Mouse (Mus musculus) cortical plate, adult 2 months (tissue): ENCODE measurements around the gene Rgs13.

Experiments
- CTCF ChIP-seq: fragments of 200-500 bp; IDR thresholded peaks from 2 replicates; pipeline ENCODE4 v1.5.1; 2011; ENCODE audit warnings: mild to moderate bottlenecking, control low read depth, low read length; ENCODE audit not compliant: insufficient read depth; ENCODE audit errors: extremely low read depth
- POLR2A ChIP-seq: fragments of 200-500 bp; IDR thresholded peaks from 2 replicates; pipeline ENCODE4 v1.6.1; 2011; ENCODE audit warnings: mild to moderate bottlenecking, low read length, control low read depth; ENCODE audit not compliant: insufficient read depth; ENCODE audit errors: extremely low read depth

DNA sequence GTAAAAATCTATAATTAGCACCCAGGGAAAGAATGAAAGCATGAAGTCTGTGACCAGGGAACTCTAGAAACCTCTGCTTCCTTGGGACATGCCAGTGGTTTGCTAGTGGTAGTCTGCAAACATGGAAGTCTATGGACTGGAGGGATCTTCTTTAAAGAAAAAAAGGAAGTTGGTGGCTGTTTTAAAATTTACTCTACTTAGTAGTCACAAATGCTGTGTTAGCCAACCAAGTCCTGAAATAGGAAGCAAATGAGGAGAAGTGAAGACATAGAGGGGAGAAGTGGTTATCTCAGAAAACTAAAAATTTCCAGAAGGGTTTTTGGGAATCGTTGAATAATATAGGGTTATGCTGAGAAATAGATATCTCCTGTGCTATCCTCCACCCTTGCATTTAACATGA, 37.3 kb downstream of the Rgs13 start:
- no peak for TF ChIP-seq CTCF
- no peak for TF ChIP-seq POLR2A
